9 mouse cellular contexts compared by ENCODE assay signal in genomic region chr1:154791544-154792174, GRCm38 (mm10).
DNase-seq lines count a peak whose midpoint lies in the region; ATAC-seq and TF ChIP-seq lines count a peak whose summit lies in the region.
"Had no signal": no experiment of that assay in that cellular context is flagged by ENCODE, and none has a peak within 500 bp of the region (broad histone marks: within the 10 kb centered on the region; RNA-seq: fewer than 3 reads in every experiment).

No protein-coding gene starts in this region.

- ATAC-seq in kidney, embryonic 14.5 days (ENCODE audit: low FRiP score, low TSS enrichment): no peak
- peak; percentile 74 for ATAC-seq in cerebellum, adult (ENCODE audit: insufficient number of reproducible peaks, low FRiP score, low TSS enrichment)
- peak; percentile 57 to 74 for ATAC-seq in hematopoietic stem cell, adult 5-6 weeks (replicated peaks in 1 of 2; ENCODE audit: insufficient read depth in 1 of 2, low FRiP score in 2 of 2, low TSS enrichment in 1 of 2, low read depth in 1 of 2, poor library complexity in 2 of 2, severe bottlenecking in 2 of 2)
- ATAC-seq in limb, embryonic 13.5 days (ENCODE audit: low FRiP score, low read depth): no peak

- no peaks in the 10 kb centered on the region for H3K27me3 ChIP-seq in kidney, adult 2 months (replicated peaks; ENCODE audit: control insufficient read depth, insufficient read depth, low read length)
- H3K27me3 ChIP-seq in kidney, embryonic 14.5 days (ENCODE audit: control insufficient read depth, insufficient read depth, low read length): no peaks in the 10 kb centered on the region
- H3K27me3 ChIP-seq in limb, embryonic 13.5 days: peaks cover 10% of the 10 kb centered on the region

- DNase-seq in kidney, adult 2 months: peak; percentile 26
- DNase-seq in gastrocnemius, adult 2 months: no peak
- DNase-seq in heart, adult 9 months (ENCODE audit: low spot score in 2 of 2): no peak
- no peak for DNase-seq in gastrocnemius, postnatal 14 days

- no peaks in the 10 kb centered on the region for H3K9me3 ChIP-seq in kidney, embryonic 14.5 days (ENCODE audit: control insufficient read depth, low read length)
- H3K9me3 ChIP-seq in limb, embryonic 13.5 days: no peaks in the 10 kb centered on the region
- H3K9me3 ChIP-seq: heart, embryonic 13.5 days had no signal

- 34% methylated on average over 13 of the region's 13 CpGs for WGBS in kidney, adult 2 months
- 48% methylated on average over 13 of the region's 13 CpGs for WGBS in kidney, embryonic 14.5 days
- 46% methylated on average over 13 of the region's 13 CpGs for WGBS in limb, embryonic 13.5 days

- no peaks in the 10 kb centered on the region for H3K4me1 ChIP-seq in kidney, adult 2 months (ENCODE audit: control insufficient read depth, insufficient read depth, low read length)
- H3K4me1 ChIP-seq in kidney, embryonic 14.5 days (ENCODE audit: control insufficient read depth, insufficient read depth, low read length): no peaks in the 10 kb centered on the region
- peaks cover 31% of the 10 kb centered on the region for H3K4me1 ChIP-seq in limb, embryonic 13.5 days

- H3K4me3 ChIP-seq in kidney, adult 2 months (ENCODE audit: insufficient read depth, low read depth, low read length): no peak overlapping the region
- no peak overlapping the region for H3K4me3 ChIP-seq in kidney, embryonic 14.5 days (ENCODE audit: low read length)
- H3K4me3 ChIP-seq in limb, embryonic 13.5 days: no peak overlapping the region
- no peak overlapping the region for H3K4me3 ChIP-seq in gastrocnemius, adult 2 months
- H3K4me3 ChIP-seq: heart, embryonic 13.5 days had no signal

- TF ChIP-seq POLR2A in kidney, adult 2 months (IDR thresholded peaks at IDR 0.05; ENCODE audit: low read depth, low read length): no peak

- H3K27ac ChIP-seq in kidney, adult 2 months (ENCODE audit: insufficient read depth, low read depth, low read length): no peak overlapping the region
- no peak overlapping the region for H3K27ac ChIP-seq in kidney, embryonic 14.5 days (ENCODE audit: low read depth, low read length)
- H3K27ac ChIP-seq in limb, embryonic 13.5 days: peak overlapping the region; percentile 15; the same call in 1 of the 2 replicates
- no peak overlapping the region for H3K27ac ChIP-seq in gastrocnemius, adult 2 months
- H3K27ac ChIP-seq: heart, embryonic 13.5 days had no signal

- no peak overlapping the region for H3K9ac ChIP-seq in kidney, embryonic 14.5 days (ENCODE audit: low read depth, low read length)
- no peak overlapping the region for H3K9ac ChIP-seq in limb, embryonic 13.5 days
- H3K9ac ChIP-seq: heart, embryonic 13.5 days had no signal

- TF ChIP-seq CTCF in kidney, adult 2 months (conservative IDR thresholded peaks at IDR 0.05; ENCODE audit: insufficient read depth, insufficient read length, low read depth, low read length): no peak
- TF ChIP-seq CTCF in gastrocnemius, adult 2 months (IDR thresholded peaks at IDR 0.05): no peak

- H3K4me2 ChIP-seq in kidney, embryonic 14.5 days (replicated peaks; ENCODE audit: low read depth, low read length): no peak overlapping the region
- no peak overlapping the region for H3K4me2 ChIP-seq in limb, embryonic 13.5 days (replicated peaks)
- H3K4me2 ChIP-seq: heart, embryonic 13.5 days had no signal

- intact Hi-C loops in gastrocnemius, adult 2 months (cut with DNase I): no loop called here
- intact Hi-C loops in gastrocnemius, postnatal 14 days (cut with DNase I; ENCODE audit: low total_unique reads): no loop called here

- no peaks in the 10 kb centered on the region for H3K36me3 ChIP-seq in kidney, adult 2 months (ENCODE audit: control insufficient read depth, insufficient read depth, low read length)
- H3K36me3 ChIP-seq in kidney, embryonic 14.5 days (ENCODE audit: control insufficient read depth, insufficient read depth, low read length): no peaks in the 10 kb centered on the region
- no peaks in the 10 kb centered on the region for H3K36me3 ChIP-seq in limb, embryonic 13.5 days
- H3K36me3 ChIP-seq: heart, embryonic 13.5 days had no signal

Comparison
In these comparisons a context has a peak if more than half of its experiments do, and no peak if none do; other contexts are left out.
1. ATAC-seq: peak in cerebellum, adult (single experiment) and hematopoietic stem cell, adult 5-6 weeks (2 of 2); none in kidney, embryonic 14.5 days (single experiment) and limb, embryonic 13.5 days (single experiment).